Mouse (Mus musculus) hindbrain, embryonic 16.5 days (tissue): ENCODE data around the gene Cnksr3. TPM values are rescaled to one million over a fixed set of nuclear protein-coding genes. Genes with fewer than 3 reads are reported as not detected.

Experiments used
- ATAC-seq: fragments of 200-750 bp; cut with Nextera tagmentation; 2 replicates; pipeline ENCODE4 v1.8.0; 2017; ENCODE audit warnings: moderate TSS enrichment, moderate library complexity
- H3K27ac ChIP-seq: fragments of 300-500 bp; sonication (generic); 2 replicates; pipeline ENCODE4 v1.5.1; 2014; ENCODE audit warnings: low read depth, mild to moderate bottlenecking, control low read depth, low read length, moderate library complexity
- H3K27me3 ChIP-seq: fragments of 300-500 bp; sonication (generic); replicated peaks from 2 replicates; pipeline ENCODE4 v1.6.1; 2014; ENCODE audit warnings: low read length; ENCODE audit not compliant: control insufficient read depth, insufficient read depth
- H3K36me3 ChIP-seq: fragments of 300-500 bp; sonication (generic); 2 replicates; pipeline ENCODE4 v1.6.1; 2014; ENCODE audit warnings: mild to moderate bottlenecking, low read length, moderate library complexity, mixed read lengths; ENCODE audit not compliant: control insufficient read depth, insufficient read depth
- H3K4me1 ChIP-seq: fragments of 300-500 bp; sonication (generic); 2 replicates; pipeline ENCODE4 v1.6.1; 2014; ENCODE audit warnings: low read depth, low read length; ENCODE audit not compliant: control insufficient read depth, insufficient read depth
- H3K4me2 ChIP-seq: fragments of 300-500 bp; sonication (generic); 2 replicates; pipeline ENCODE4 v1.6.1; 2014; ENCODE audit warnings: mild to moderate bottlenecking, low read length, control low read depth, moderate library complexity
- H3K4me3 ChIP-seq: fragments of 300-500 bp; sonication (generic); 2 replicates; pipeline ENCODE4 v1.5.1; 2014; ENCODE audit warnings: mild to moderate bottlenecking, low read length, control low read depth, moderate library complexity
- H3K9ac ChIP-seq: fragments of 300-500 bp; sonication (generic); 2 replicates; pipeline ENCODE4 v1.6.1; 2014; ENCODE audit warnings: low read depth, mild to moderate bottlenecking, control low read depth, low read length, moderate library complexity
- H3K9me3 ChIP-seq: fragments of 300-500 bp; sonication (generic); 2 replicates; pipeline ENCODE4 v1.6.1; 2014; ENCODE audit warnings: mild to moderate bottlenecking, low read length, moderate library complexity; ENCODE audit not compliant: control insufficient read depth
- WGBS: fragments of 180-500 bp; shearing (Covaris S2); extraction: QIAGEN DNeasy Blood & Tissue Kit; methylation state at CpG from one replicate; pipeline ENCODE4 v1.1.7; 2014; 5-methylcytosine and 5-hydroxymethylcytosine counted together
- polyA plus RNA-seq: library from polyadenylated mRNA; unstranded; fragments of >200 nt; fragmentation: Nextera tagmentation; extraction: Ambion mirVana; gene quantifications from 2 replicates; pipeline ENCODE4 v1.2.1, GENCODE M21; 2015

Cnksr3 gene
- polyA plus RNA-seq, 1 experiment from 2014 or later = 4.2 TPM

- H3K27ac ChIP-seq = peak overlapping the region; percentile 75
- WGBS = 19% methylated on average over 10 of the region's 10 CpGs
- peaks cover 8% of the 10 kb centered on the region for H3K4me1 ChIP-seq
- peak; percentile 34 for ATAC-seq
- no peaks in the 10 kb centered on the region for H3K9me3 ChIP-seq
- no peaks in the 10 kb centered on the region for H3K36me3 ChIP-seq
- H3K27me3 ChIP-seq = no peaks in the 10 kb centered on the region
- H3K9ac ChIP-seq = peak overlapping the region; percentile 78
- H3K4me2 ChIP-seq = peak overlapping the region; percentile 98
- H3K4me3 ChIP-seq = peak overlapping the region; percentile 86
These were observed 500 bp upstream of the Cnksr3 start for GRCm38 (mm10) chr10:7212537-7212936.

DNA sequence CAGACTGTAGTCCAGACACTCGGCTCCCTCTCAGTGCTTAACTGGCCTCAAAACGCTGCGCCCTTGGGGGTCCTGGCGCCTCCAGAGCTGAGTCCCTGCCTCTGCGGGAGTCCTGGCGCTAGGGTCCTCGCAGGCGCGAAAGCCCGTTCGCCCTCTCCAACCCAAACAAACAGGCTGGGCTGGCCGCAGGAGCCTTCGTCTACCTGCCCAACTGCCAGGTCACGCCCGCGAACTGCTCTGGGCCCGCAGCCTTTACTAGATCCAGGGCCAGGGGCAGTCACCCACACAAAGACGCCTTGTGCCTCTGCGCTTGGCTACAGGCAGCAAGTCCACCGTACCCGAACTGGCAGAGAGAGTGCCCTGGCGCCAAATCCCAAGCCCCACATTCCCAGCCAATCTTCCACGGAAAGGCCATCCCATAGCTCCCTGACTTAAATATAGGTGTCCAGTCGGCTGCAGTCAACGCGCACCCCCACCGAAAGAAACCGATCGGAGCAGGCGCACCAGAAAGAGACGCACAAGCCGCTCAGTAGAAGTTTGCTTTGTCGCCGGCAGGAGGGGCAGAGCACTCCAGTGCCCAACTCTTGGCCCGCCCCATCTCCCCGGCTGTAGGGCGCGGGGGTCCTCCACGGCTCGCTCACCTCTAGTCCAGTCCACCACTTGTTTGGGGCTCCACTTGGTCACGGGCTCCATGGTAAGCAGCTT lies 894 bp downstream of the Cnksr3 start:
- WGBS = under 1% methylated on average over 41 of the region's 41 CpGs
- ATAC-seq = peak; percentile 85
- Histone ChIP-seq H3K27me3 (no peaks in the 10 kb centered on the region), H3K9ac (peak overlapping the region; percentile 78), H3K4me1 (peaks cover 8% of the 10 kb centered on the region), H3K4me3 (peak overlapping the region; percentile 86), H3K9me3 (no peaks in the 10 kb centered on the region), H3K27ac (peak overlapping the region; percentile 75), H3K36me3 (no peaks in the 10 kb centered on the region), H3K4me2 (peak overlapping the region; percentile 98)

GRCm38 (mm10) chr10:7209691-7210455 lies 2.2 kb downstream of the Cnksr3 start:
- no peak overlapping the region for H3K9ac ChIP-seq
- peak overlapping the region; percentile 86 for H3K4me3 ChIP-seq
- no peaks in the 10 kb centered on the region for H3K27me3 ChIP-seq
- no peaks in the 10 kb centered on the region for H3K9me3 ChIP-seq
- peaks cover 8% of the 10 kb centered on the region for H3K4me1 ChIP-seq
- H3K27ac ChIP-seq = no peak overlapping the region
- no peaks in the 10 kb centered on the region for H3K36me3 ChIP-seq
- WGBS = 77% methylated on average over 5 of the region's 5 CpGs
- ATAC-seq = no peak
- peak overlapping the region; percentile 98 for H3K4me2 ChIP-seq

DNA sequence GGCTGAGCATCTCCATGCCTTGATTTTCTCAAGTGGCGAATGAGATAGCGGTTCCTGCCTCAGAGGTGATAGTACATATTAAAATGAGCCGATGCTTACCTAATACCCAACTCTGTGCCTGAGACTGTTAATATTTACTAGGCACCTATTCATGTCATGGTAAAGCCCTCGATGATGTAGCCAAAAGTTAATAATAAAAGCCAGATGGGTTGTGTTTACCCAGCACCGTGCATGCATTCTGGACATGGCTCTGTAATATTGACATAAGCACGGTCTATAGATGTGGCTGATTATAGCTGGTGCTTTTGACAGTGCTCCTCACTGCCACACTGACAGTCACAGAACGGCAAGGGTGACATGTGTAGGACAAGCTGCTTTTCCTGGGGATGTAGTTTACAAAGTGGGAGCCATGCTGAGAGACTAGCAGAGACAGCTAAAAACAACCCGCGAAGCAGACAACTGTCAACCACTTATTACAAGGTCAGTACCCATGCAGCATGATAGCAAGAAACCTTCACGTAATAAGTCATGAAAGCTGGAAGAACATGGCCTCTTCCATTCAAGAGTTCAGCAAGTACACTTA lies 3.1 kb downstream of the Cnksr3 start:
- WGBS = 78% methylated on average over 10 of the region's 10 CpGs
- Histone ChIP-seq H3K27ac (no peak overlapping the region), H3K9ac (no peak overlapping the region)

GRCm38 (mm10) chr10:7207301-7207700 lies 4.7 kb downstream of the Cnksr3 start:
- Histone ChIP-seq H3K4me1 (0 out of 2 replicates have a peak, but pooled peaks cover 3% of the 10 kb centered on the region), H3K36me3 (no peaks in the 10 kb centered on the region), H3K4me3 (no peak overlapping the region), H3K9me3 (no peaks in the 10 kb centered on the region), H3K27me3 (no peaks in the 10 kb centered on the region), H3K9ac (no peak overlapping the region), H3K4me2 (no peak overlapping the region), H3K27ac (no peak overlapping the region)
- 78% methylated on average over 11 of the region's 11 CpGs for WGBS
- no peak for ATAC-seq

More for the DNA sequence above, 3.1 kb downstream of the Cnksr3 start:
- Histone ChIP-seq H3K4me2 (no peak overlapping the region), H3K27me3 (no peaks in the 10 kb centered on the region), H3K9me3 (no peaks in the 10 kb centered on the region), H3K4me1 (peaks cover 8% of the 10 kb centered on the region), H3K4me3 (no peak overlapping the region), H3K36me3 (no peaks in the 10 kb centered on the region)
- ATAC-seq = no peak

DNA sequence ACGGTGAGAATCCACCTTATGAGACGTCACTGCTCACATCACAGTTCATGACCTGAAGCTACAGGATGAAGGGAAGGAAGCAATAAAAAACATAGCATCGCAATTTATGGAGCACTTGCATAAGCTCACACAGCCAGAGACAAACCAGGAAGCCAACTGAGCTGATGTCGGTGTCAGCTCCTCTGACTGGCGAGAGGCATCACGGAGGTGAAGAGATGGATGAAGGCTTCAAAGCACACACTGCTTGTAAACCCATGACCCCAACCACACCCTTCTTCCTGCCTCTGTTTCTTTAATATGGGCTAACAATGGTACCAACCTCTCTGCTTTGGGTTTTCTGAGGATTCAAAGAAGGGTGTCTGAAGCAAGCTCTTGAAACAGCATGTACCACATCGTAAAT lies 5.5 kb downstream of the Cnksr3 start:
- Histone ChIP-seq H3K4me3 (no peak overlapping the region), H3K4me2 (no peak overlapping the region), H3K27me3 (no peaks in the 10 kb centered on the region), H3K4me1 (0 out of 2 replicates have a peak, but pooled peaks cover 3% of the 10 kb centered on the region), H3K9me3 (no peaks in the 10 kb centered on the region), H3K27ac (no peak overlapping the region), H3K36me3 (no peaks in the 10 kb centered on the region), H3K9ac (no peak overlapping the region)
- no peak for ATAC-seq
- 84% methylated on average over 7 of the region's 7 CpGs for WGBS

DNA sequence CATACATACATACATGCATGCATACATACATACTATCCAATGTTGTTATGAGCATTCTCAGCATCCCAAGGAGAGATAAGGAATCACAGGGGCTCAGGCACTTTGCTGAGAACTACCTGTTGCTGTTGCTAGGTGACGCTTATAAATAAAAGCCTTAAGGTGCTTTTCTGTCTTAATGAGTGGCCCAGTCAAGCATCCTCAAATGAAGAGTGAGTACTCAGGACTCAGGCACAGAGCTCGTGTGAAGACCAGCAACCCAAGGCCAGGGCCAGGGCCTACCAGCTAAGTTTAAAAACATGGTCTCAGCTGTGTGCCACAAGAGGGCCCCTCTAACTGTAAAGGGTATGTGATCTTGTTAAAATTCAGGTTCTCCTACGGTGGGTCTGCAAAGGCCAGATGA lies 6.5 kb downstream of the Cnksr3 start:
- Histone ChIP-seq H3K9ac (no peak overlapping the region), H3K4me3 (no peak overlapping the region), H3K27ac (no peak overlapping the region), H3K4me2 (no peak overlapping the region), H3K27me3 (no peaks in the 10 kb centered on the region), H3K9me3 (no peaks in the 10 kb centered on the region), H3K4me1 (0 out of 2 replicates have a peak, but pooled peaks cover 3% of the 10 kb centered on the region), H3K36me3 (no peaks in the 10 kb centered on the region)
- no peak for ATAC-seq
- 81% methylated on average over 3 of the region's 3 CpGs for whole genome bisulfite sequencing

- whole genome bisulfite sequencing = 93% methylated on average over 3 of the region's 3 CpGs
- no peaks in the 10 kb centered on the region for H3K36me3 ChIP-seq
- H3K9ac ChIP-seq = no peak overlapping the region
- H3K9me3 ChIP-seq = no peaks in the 10 kb centered on the region
- H3K4me1 ChIP-seq = no peaks in the 10 kb centered on the region
- no peak overlapping the region for H3K4me2 ChIP-seq
- no peak overlapping the region for H3K4me3 ChIP-seq
- ATAC-seq = no peak
- no peaks in the 10 kb centered on the region for H3K27me3 ChIP-seq
- H3K27ac ChIP-seq = no peak overlapping the region
These were observed 7.1 kb downstream of the Cnksr3 start for GRCm38 (mm10) chr10:7204953-7205352.

DNA sequence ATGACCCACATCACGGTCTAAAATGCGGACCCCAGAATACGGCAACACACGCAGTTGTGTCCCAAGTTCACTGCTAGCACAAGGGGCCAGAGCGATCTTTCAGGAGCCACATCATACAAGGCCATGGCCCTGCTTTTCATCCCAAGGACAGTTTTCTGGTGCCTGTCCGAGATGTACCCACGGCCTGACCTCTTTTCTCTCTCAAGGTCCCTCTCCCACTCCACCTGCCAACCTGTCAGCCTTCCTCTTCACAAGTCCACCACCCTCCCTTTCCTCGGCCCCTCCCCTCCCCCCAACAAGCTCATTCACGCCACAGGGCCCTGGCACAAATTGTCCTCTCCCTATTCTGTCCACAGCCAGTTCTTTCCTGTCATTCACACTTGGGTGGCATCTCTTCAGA lies 9.5 kb downstream of the Cnksr3 start:
- 91% methylated on average over 9 of the region's 9 CpGs for WGBS
- Histone ChIP-seq H3K4me2 (no peak overlapping the region), H3K27me3 (no peaks in the 10 kb centered on the region), H3K27ac (no peak overlapping the region), H3K4me3 (no peak overlapping the region), H3K9ac (no peak overlapping the region), H3K4me1 (no peaks in the 10 kb centered on the region), H3K36me3 (no peaks in the 10 kb centered on the region), H3K9me3 (no peaks in the 10 kb centered on the region)
- ATAC-seq = no peak
